Mouse (Mus musculus) T-cell, adult 2 months (primary cell): ENCODE data around the gene Muc5ac.

ENCODE experiments used
- DNase-seq: peaks from one replicate; pipeline ENCODE4 v3.0.0; 2022; ENCODE audit warnings: low spot score

Gene Muc5ac

DNA sequence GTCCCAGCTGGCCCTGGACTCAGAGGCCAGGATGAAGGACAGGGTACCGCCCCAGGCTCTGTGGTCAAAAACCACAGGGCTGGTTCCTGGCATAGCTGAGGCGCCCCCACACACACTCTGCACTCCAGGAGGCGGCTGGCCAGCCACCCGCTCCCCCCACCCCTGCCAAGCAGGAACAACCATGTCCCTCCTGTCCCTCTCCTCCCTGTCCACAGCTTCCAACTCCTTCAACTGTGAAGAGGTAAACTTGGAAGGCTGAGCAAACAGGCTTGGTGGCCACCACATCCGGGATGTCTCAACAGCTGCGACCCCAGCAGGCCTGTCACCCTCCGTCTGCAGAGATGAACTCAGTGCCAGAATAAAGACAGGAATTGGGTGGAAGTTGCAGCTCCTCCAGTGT is 47.2 kb downstream of the Muc5ac start:
- no peak for DNase-seq

DNA sequence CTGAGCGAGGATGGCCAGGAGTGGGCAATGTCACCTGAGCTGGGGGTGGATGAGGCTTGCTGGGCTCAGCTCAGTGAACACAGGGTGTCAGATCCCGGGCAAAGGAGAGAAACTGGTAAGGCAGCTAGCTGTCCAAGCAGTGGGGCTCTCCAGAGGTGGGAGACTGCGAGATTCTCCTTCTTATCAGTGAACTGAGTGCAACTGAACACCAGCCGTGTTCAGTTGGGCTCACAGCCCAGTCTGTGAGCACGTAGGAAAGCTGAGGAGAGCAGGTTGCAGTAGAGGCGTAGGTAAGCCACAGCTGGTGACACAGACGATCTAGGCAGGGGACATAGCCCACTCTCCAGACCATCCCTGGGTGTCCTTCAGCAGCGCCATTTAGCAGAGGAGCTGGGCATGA is 47.7 kb downstream of the Muc5ac start:
- DNase-seq = no peak

DNA sequence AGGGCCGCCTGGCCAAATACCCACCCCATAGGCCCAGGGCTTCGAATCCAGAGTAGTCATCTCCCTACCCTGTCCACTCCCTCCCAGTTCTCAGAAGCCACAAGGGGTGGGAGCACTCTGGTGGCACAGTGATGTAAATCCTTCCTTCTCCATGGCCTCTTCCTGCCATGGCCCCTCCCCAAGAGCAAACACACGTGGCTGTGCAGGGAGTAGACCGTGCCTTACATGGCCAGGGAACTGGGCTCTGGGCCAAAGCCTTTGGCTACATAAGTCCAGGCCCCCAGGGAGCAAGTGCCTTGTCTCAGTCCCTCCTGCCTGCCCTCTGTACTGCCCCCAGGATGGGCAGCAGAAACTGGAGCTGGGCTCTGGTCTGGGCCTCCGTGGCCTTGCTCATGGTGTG is 50.0 kb downstream of the Muc5ac start, which contains the start of gene Muc5b:
Muc5b (plus strand) TSS at position 292 of the 400 bp plus-strand sequence.
- no peak for DNase-seq

DNA sequence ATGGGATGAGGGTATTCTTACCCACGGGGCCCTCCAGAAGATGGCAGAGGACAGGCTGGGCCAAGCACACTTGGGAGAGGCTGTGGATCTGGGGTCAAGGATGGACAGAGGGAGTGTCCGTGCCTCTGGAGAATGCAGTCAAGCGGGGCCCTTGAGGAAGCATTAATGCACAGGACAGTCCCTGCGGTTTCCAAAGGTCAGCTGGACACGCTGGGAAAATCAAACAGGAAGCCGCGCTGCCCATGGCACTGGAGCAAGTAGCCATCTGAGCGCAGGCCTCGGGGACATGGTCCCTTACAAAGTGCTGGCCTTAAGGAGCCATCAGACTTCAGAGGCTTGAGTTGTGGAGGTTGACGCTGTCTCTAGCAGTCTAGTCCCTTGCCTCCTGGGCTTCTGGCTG is 51.6 kb downstream of the Muc5ac start:
- DNase-seq = no peak

DNA sequence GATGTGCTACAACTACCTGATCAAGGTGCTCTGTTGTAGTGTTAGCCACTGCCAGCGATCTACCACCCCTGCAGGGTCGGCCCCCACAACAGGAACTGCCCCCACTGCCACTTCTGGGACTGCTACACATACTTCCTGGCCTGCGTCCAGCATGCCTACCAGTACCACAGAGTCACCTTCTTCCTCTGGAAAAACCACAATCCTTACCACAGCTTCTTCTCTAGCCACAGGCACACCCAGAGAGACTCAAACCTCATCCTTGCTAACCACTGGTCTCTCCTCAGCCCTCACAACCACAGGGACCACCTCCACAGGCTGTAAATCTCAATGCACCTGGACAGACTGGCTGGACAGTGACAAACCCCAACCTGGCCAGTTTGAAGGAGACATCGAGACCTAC is 72.3 kb downstream of the Muc5ac start:
- no peak for DNase-seq
